Mouse (Mus musculus) limb, embryonic 12.5 days (tissue): Measurements from ENCODE around the gene Rab3a. TPM values are rescaled to one million over a fixed set of nuclear protein-coding genes. Genes with fewer than 3 reads are reported as not detected.

Experiments
- ATAC-seq: fragments of 200-750 bp; cut with Nextera tagmentation; 2 replicates; pipeline ENCODE4 v1.8.0; 2017; ENCODE audit warnings: low read depth, moderate TSS enrichment; ENCODE audit not compliant: insufficient number of reproducible peaks, insufficient read depth, low FRiP score, low TSS enrichment
- H3K27ac ChIP-seq: fragments of 300-500 bp; sonication (generic); 2 replicates; pipeline ENCODE4 v1.5.1; 2016; ENCODE audit warnings: mild to moderate bottlenecking, moderate library complexity
- H3K27me3 ChIP-seq: fragments of 300-500 bp; sonication (generic); 2 replicates; pipeline ENCODE4 v1.6.1; 2016; ENCODE audit warnings: mild to moderate bottlenecking, moderate library complexity
- H3K36me3 ChIP-seq: fragments of 300-500 bp; sonication (generic); 2 replicates; pipeline ENCODE4 v1.6.1; 2016; ENCODE audit warnings: mild to moderate bottlenecking, moderate library complexity
- H3K4me1 ChIP-seq: fragments of 300-500 bp; sonication (generic); replicated peaks from 2 replicates; pipeline ENCODE4 v1.6.1; 2016
- H3K4me2 ChIP-seq: fragments of 300-500 bp; sonication (generic); 2 replicates; pipeline ENCODE4 v1.6.1; 2016; ENCODE audit warnings: mild to moderate bottlenecking, moderate library complexity
- H3K4me3 ChIP-seq: fragments of 300-500 bp; sonication (generic); replicated peaks from 2 replicates; pipeline ENCODE4 v1.5.1; 2016; ENCODE audit warnings: mild to moderate bottlenecking
- H3K9ac ChIP-seq: fragments of 300-500 bp; sonication (generic); replicated peaks from 2 replicates; pipeline ENCODE4 v1.6.1; 2016; ENCODE audit warnings: mild to moderate bottlenecking, moderate library complexity
- H3K9me3 ChIP-seq: fragments of 300-500 bp; sonication (generic); 2 replicates; pipeline ENCODE4 v1.6.1; 2016; ENCODE audit warnings: mild to moderate bottlenecking, moderate library complexity
- WGBS: fragments of 180-500 bp; shearing (Covaris S2); methylation state at CpG from one replicate; pipeline ENCODE4 v1.1.7; 2016; 5-methylcytosine and 5-hydroxymethylcytosine counted together
- polyA plus RNA-seq: library from polyadenylated mRNA; unstranded; fragments of >200 nt; fragmentation: Nextera tagmentation; extraction: Ambion mirVana; gene quantifications from 2 replicates; pipeline ENCODE4 v1.2.1, GENCODE M21; 2016

Gene Rab3a
- polyA plus RNA-seq, 1 experiment from 2014 or later = 13.7 TPM

- Histone ChIP-seq H3K36me3 (peaks cover 26% of the 10 kb centered on the region), H3K4me1 (peaks cover 19% of the 10 kb centered on the region), H3K4me2 (peak within 1 kb of the TSS; percentile 98), H3K27ac (peak within 1 kb of the TSS; percentile 56), H3K9ac (peak within 1 kb of the TSS; percentile 74), H3K27me3 (no peaks in the 10 kb centered on the region), H3K4me3 (peak within 1 kb of the TSS; percentile 68), H3K9me3 (no peaks in the 10 kb centered on the region)
- peak; percentile 95 for ATAC-seq
- under 1% methylated on average over 55 of the region's 55 CpGs for WGBS
Measured at GRCm38 (mm10) chr8:70760775-70761406, 6.4 kb downstream of the Rab3a start, which contains the start of gene Mpv17l2. Gene Mpv17l2 (minus strand): TSS chr8:70760946.

- Histone ChIP-seq H3K36me3 (peaks cover 16% of the 10 kb centered on the region), H3K9me3 (no peaks in the 10 kb centered on the region), H3K9ac (no peak overlapping the region), H3K4me2 (no peak overlapping the region), H3K4me1 (peaks cover 30% of the 10 kb centered on the region), H3K27me3 (no peaks in the 10 kb centered on the region), H3K4me3 (no peak overlapping the region), H3K27ac (no peak overlapping the region)
- no peak for ATAC-seq
- WGBS = 82% methylated on average over 1 of the region's 1 CpGs
Measured at GRCm38 (mm10) chr8:70762118-70762517, 7.6 kb downstream of the Rab3a start.

- H3K9me3 ChIP-seq = no peaks in the 10 kb centered on the region
- no peak for ATAC-seq
Measured at GRCm38 (mm10) chr8:70763354-70763753, 8.9 kb downstream of the Rab3a start.

DNA sequence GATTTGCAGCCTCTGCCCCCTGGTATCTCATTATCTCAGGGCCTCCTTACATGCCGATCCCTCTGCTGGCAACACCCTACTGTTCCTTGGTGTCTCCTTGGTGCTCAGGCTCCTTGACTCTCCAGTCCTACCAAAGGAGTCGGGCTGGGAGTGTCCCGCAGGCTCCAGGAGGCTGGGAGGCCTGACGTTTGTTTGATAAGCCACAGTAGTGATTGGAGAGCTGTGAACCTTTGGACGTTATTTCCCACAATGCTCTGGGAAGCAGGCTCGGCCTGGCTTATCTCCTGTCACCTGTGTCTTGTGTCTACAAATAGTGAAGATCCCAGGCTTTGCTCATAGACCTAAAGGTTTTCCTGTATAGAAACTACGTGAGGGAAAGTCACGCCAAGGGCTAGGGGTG is 9.5 kb downstream of the Rab3a start:
- no peak overlapping the region for H3K9ac ChIP-seq

More at GRCm38 (mm10) chr8:70763354-70763753, 8.9 kb downstream of the Rab3a start:
- Histone ChIP-seq H3K9ac (no peak overlapping the region), H3K4me3 (no peak overlapping the region), H3K27me3 (no peaks in the 10 kb centered on the region), H3K36me3 (peaks cover 13% of the 10 kb centered on the region), H3K4me1 (peaks cover 30% of the 10 kb centered on the region), H3K4me2 (no peak overlapping the region), H3K27ac (no peak overlapping the region)
- WGBS = 4% methylated on average over 3 of the region's 3 CpGs

GRCm38 (mm10) chr8:70764676-70765075 is 10.2 kb downstream of the Rab3a start:
- no peak overlapping the region for H3K4me2 ChIP-seq
- no peak overlapping the region for H3K27ac ChIP-seq
- no peak for ATAC-seq
- no peak overlapping the region for H3K9ac ChIP-seq
- no peaks in the 10 kb centered on the region for H3K9me3 ChIP-seq
- peaks cover 23% of the 10 kb centered on the region for H3K4me1 ChIP-seq
- H3K4me3 ChIP-seq = no peak overlapping the region
- WGBS = 92% methylated on average over 13 of the region's 13 CpGs
- H3K36me3 ChIP-seq = peaks cover 21% of the 10 kb centered on the region
- H3K27me3 ChIP-seq = no peaks in the 10 kb centered on the region

More for the DNA sequence above, 9.5 kb downstream of the Rab3a start:
- peaks cover 16% of the 10 kb centered on the region for H3K36me3 ChIP-seq
- H3K9me3 ChIP-seq = no peaks in the 10 kb centered on the region
- H3K4me3 ChIP-seq = no peak overlapping the region
- no peak overlapping the region for H3K4me2 ChIP-seq
- ATAC-seq = no peak
- no peak overlapping the region for H3K27ac ChIP-seq
- 86% methylated on average over 8 of the region's 8 CpGs for WGBS
- peaks cover 28% of the 10 kb centered on the region for H3K4me1 ChIP-seq
- H3K27me3 ChIP-seq = no peaks in the 10 kb centered on the region

DNA sequence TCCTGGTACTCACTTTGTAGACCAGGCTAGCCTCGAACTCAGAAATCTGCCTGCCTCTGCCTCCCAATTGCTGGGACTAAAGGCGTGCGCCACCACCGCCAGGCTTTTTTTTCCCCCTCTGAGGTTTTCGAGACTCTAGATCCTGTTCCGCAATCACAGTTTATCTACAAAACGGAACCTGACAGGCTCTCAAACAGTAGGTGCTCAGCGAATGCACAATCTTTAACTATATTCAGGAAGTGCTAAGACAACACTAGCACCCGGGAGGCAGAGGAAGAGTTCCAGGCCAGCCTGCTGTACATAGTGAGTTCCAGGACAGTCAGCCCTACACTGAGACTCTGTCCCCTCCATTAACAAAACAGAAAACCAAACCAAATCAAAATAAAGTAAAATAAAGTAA is 10.8 kb downstream of the Rab3a start:
- no peaks in the 10 kb centered on the region for H3K27me3 ChIP-seq
- H3K4me3 ChIP-seq = peak overlapping the region; percentile 45
- H3K4me2 ChIP-seq = peak overlapping the region; percentile 89
- H3K9ac ChIP-seq = peak overlapping the region; percentile 66
- WGBS = 78% methylated on average over 9 of the region's 9 CpGs
- ATAC-seq = no peak
- peaks cover 16% of the 10 kb centered on the region for H3K4me1 ChIP-seq
- H3K9me3 ChIP-seq = no peaks in the 10 kb centered on the region
- H3K27ac ChIP-seq = no peak overlapping the region
- H3K36me3 ChIP-seq = peaks cover 28% of the 10 kb centered on the region

DNA sequence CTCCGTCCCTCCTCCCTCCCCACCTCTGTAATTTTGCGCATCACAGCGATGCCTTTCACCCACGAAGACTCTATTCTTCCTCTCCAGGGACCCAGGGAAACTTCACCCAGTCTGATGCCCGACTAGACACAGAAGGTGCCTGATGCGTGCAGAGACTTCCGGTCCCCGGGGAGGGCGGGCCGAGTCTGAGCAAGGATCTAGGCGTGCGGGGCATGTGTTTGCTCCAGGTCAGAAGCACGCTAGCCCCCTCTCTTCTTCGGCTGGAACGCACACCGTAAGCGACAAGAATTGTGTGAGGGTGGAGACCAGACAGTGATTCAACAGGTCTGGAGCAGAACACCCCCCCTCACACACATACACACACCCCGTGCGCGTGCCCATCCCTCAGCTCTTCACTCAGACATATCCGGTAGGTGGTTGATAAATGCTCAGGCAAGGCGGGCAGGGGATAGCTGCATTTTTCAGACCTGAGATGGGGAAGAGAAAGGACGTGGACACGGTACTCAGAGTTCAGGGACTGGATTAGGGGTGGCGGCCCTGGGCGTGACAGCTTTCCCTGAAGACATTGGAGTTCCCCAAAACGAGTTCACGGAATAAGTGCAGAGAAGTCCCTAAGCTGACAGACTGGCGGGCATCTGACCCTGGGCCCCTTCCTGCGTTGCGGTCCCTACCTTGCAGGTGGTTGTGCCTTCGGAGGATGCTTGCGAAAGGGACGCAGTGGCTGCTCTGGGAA is 11.5 kb downstream of the Rab3a start:
- ATAC-seq = no peak
- Histone ChIP-seq H3K9ac (peak overlapping the region; percentile 66), H3K4me3 (peak overlapping the region; percentile 45), H3K4me1 (peaks cover 15% of the 10 kb centered on the region), H3K4me2 (peak overlapping the region; percentile 89), H3K27me3 (no peaks in the 10 kb centered on the region), H3K9me3 (no peaks in the 10 kb centered on the region), H3K36me3 (peaks cover 34% of the 10 kb centered on the region), H3K27ac (no peak overlapping the region)
- 2% methylated on average over 34 of the region's 34 CpGs for WGBS

- Histone ChIP-seq H3K9me3 (no peaks in the 10 kb centered on the region), H3K4me2 (peak overlapping the region; percentile 89), H3K27ac (no peak overlapping the region), H3K4me3 (peak overlapping the region; percentile 45), H3K36me3 (peaks cover 42% of the 10 kb centered on the region), H3K4me1 (peaks cover 15% of the 10 kb centered on the region), H3K27me3 (no peaks in the 10 kb centered on the region), H3K9ac (peak overlapping the region; percentile 66)
- WGBS = 7% methylated on average over 21 of the region's 21 CpGs
- peak; percentile 17; the same call in 1 of the 2 replicates for ATAC-seq
Measured at GRCm38 (mm10) chr8:70766571-70767440, 12.3 kb downstream of the Rab3a start.

DNA sequence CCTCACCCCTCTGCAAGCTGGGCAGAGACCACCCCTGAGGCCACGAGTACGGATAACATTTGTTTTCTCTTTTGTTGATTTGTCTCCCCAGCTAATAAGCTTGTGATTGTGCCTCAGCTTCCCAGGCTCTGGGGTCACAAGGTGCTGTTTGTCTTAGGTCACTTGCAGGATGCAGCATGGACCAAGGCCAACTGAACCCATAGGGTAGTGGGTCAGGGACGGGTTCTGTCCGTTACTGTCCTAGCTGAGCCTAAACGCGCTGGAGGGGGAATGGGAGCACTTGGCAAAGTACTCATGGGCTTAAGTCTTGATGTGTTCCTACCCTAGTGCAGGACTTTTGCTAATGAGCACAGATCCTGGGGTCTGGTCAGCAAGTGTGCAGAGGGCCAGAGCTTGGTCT is 13.0 kb downstream of the Rab3a start:
- no peaks in the 10 kb centered on the region for H3K9me3 ChIP-seq
- no peak overlapping the region for H3K4me2 ChIP-seq
- 93% methylated on average over 6 of the region's 6 CpGs for WGBS
- H3K27ac ChIP-seq = no peak overlapping the region
- peaks cover 49% of the 10 kb centered on the region for H3K36me3 ChIP-seq
- ATAC-seq = no peak
- H3K4me1 ChIP-seq = peaks cover 15% of the 10 kb centered on the region
- 0 out of 2 replicates have a peak overlapping the region, but pooled peaks have one; percentile 66 for H3K9ac ChIP-seq
- no peak overlapping the region for H3K4me3 ChIP-seq
- no peaks in the 10 kb centered on the region for H3K27me3 ChIP-seq

DNA sequence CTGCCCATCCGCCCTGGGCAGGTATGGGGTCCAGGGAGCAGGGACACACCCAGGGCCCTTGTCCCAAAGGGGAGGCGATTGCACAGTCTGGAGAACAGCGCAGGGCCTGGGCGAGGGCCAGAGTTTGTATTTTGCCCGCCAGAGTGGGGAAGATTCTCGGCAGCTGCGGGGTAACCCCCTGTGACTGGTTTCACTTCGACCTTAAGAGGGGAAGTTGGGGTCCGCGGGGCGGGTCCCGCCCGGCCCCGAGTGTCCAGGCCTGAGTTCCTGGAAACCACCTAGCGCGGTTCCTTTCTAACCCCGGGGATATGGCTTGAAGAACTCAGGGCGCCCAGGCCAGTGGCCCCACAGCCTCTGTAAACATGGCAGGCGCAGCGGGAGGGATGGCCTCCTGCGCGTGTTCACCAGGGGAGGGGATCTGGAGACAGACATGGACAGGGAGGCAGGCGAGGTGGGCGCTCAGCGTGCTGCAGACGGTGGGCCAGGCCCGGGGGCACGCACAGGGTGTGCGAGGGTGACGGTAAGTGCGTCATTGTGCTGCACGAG is 13.8 kb downstream of the Rab3a start:
- Histone ChIP-seq H3K9me3 (no peaks in the 10 kb centered on the region), H3K4me3 (no peak overlapping the region), H3K4me1 (peaks cover 21% of the 10 kb centered on the region), H3K4me2 (no peak overlapping the region), H3K27me3 (no peaks in the 10 kb centered on the region), H3K27ac (no peak overlapping the region), H3K9ac (no peak overlapping the region), H3K36me3 (peaks cover 57% of the 10 kb centered on the region)
- ATAC-seq = no peak
- WGBS = 95% methylated on average over 32 of the region's 32 CpGs

GRCm38 (mm10) chr8:70768956-70769355 is 14.5 kb downstream of the Rab3a start:
- Histone ChIP-seq H3K9ac (no peak overlapping the region), H3K4me1 (peaks cover 26% of the 10 kb centered on the region), H3K4me3 (no peak overlapping the region), H3K27ac (no peak overlapping the region), H3K36me3 (peaks cover 64% of the 10 kb centered on the region), H3K27me3 (no peaks in the 10 kb centered on the region), H3K4me2 (no peak overlapping the region), H3K9me3 (no peaks in the 10 kb centered on the region)
- no peak for ATAC-seq
- WGBS = 80% methylated on average over 16 of the region's 16 CpGs
